Mouse (Mus musculus) forebrain, embryonic 13.5 days (tissue): ENCODE data around the gene Notch1. TPM values are rescaled to one million over a fixed set of nuclear protein-coding genes. Genes with fewer than 3 reads are reported as not detected.
A peak's percentile ranks its signal among the peaks of the same experiment; 100 is the strongest.

Experiments
- ATAC-seq: fragments of 200-750 bp; cut with Nextera tagmentation; 2 replicates; pipeline ENCODE4 v1.8.0; 2017
- H3K27ac ChIP-seq: fragments of 300-500 bp; sonication (generic); 2 replicates; pipeline ENCODE4 v1.5.1; 2015; ENCODE audit warnings: inconsistent platforms, mild to moderate bottlenecking, moderate library complexity
- H3K27me3 ChIP-seq: fragments of 300-500 bp; sonication (generic); 2 replicates; pipeline ENCODE4 v1.6.1; 2015; ENCODE audit warnings: mild to moderate bottlenecking, inconsistent platforms
- H3K36me3 ChIP-seq: fragments of 300-500 bp; sonication (generic); 2 replicates; pipeline ENCODE4 v1.6.1; 2015; ENCODE audit warnings: mild to moderate bottlenecking, inconsistent platforms; ENCODE audit not compliant: poor library complexity, severe bottlenecking
- H3K4me1 ChIP-seq: fragments of 300-500 bp; sonication (generic); 2 replicates; pipeline ENCODE4 v1.6.1; 2015; ENCODE audit warnings: inconsistent platforms
- H3K4me2 ChIP-seq: fragments of 300-500 bp; sonication (generic); 2 replicates; pipeline ENCODE4 v1.6.1; 2015; ENCODE audit warnings: inconsistent platforms, mild to moderate bottlenecking, moderate library complexity
- H3K4me3 ChIP-seq: fragments of 300-500 bp; sonication (generic); 2 replicates; pipeline ENCODE4 v1.5.1; 2015; ENCODE audit warnings: mild to moderate bottlenecking, inconsistent platforms
- H3K9ac ChIP-seq: fragments of 300-500 bp; sonication (generic); 2 replicates; pipeline ENCODE4 v1.6.1; 2015; ENCODE audit warnings: mild to moderate bottlenecking, inconsistent platforms
- H3K9me3 ChIP-seq: fragments of 300-500 bp; sonication (generic); replicated peaks from 2 replicates; pipeline ENCODE4 v1.6.1; 2016; ENCODE audit warnings: inconsistent platforms
- WGBS: fragments of 180-500 bp; shearing (Covaris S2); methylation state at CpG from one replicate; pipeline ENCODE4 v1.1.7; 2015; 5-methylcytosine and 5-hydroxymethylcytosine counted together
- microRNA-seq: library from miRNA; unstranded; fragments of <30 nt; microRNA quantifications from one replicate; pipeline ENCODE4, GENCODE M21; 2016
- polyA plus RNA-seq: library from polyadenylated mRNA; unstranded; fragments of >200 nt; fragmentation: Nextera tagmentation; extraction: Ambion mirVana; gene quantifications from 2 replicates; pipeline ENCODE4 v1.2.1, GENCODE M21; 2015

Notch1 gene
- polyA plus RNA-seq, 1 experiment from 2014 or later = 28.1 TPM

- peaks cover 48% of the 10 kb centered on the region for H3K36me3 ChIP-seq
- peak within 1 kb of the TSS; percentile 93 for H3K4me3 ChIP-seq
- H3K4me1 ChIP-seq = peaks cover 41% of the 10 kb centered on the region
- no peaks in the 10 kb centered on the region for H3K9me3 ChIP-seq
- ATAC-seq = peak; percentile 95
- WGBS = under 1% methylated on average over 57 of the region's 57 CpGs
- H3K27me3 ChIP-seq = no peaks in the 10 kb centered on the region
- H3K4me2 ChIP-seq = peak within 1 kb of the TSS; percentile 91
- H3K9ac ChIP-seq = peak within 1 kb of the TSS; percentile 94
- H3K27ac ChIP-seq = peak within 1 kb of the TSS; percentile 48
Observed at GRCm38 (mm10) chr2:26408515-26409356, 107.7 kb downstream of the Notch1 start, which contains the start of gene Inpp5e. TSS of gene Inpp5e (minus strand) at chr2:26409203.

Small RNAs within 50 kb of the gene (microRNA-seq; reads per million reads assigned to microRNA genes)
- 1.3 reads per million for gene Mir6996

Other genes starting within 250 kb of the Notch1 start
- 0.18 and 0.35 TPM in 2 replicates for gene Ccdc187, start 222.1 kb downstream of the Notch1 start, polyA plus RNA-seq
- gene Gpsm1, start 201.1 kb downstream of the Notch1 start, polyA plus RNA-seq = 97.7 and 120 TPM in 2 replicates
- gene Dnlz, start 164.6 kb downstream of the Notch1 start, polyA plus RNA-seq = 31.1 and 32.2 TPM in 2 replicates
- gene Card9, start 155.7 kb downstream of the Notch1 start, polyA plus RNA-seq = 0.72 and 2.0 TPM in 2 replicates
- gene Snapc4, start 136.0 kb downstream of the Notch1 start, polyA plus RNA-seq = 25.1 and 30.9 TPM in 2 replicates
- gene Entr1, start 127.3 kb downstream of the Notch1 start, polyA plus RNA-seq = 156 and 164 TPM in 2 replicates
- 103 and 111 TPM in 2 replicates for gene Pmpca, start 127.3 kb downstream of the Notch1 start, polyA plus RNA-seq
- gene Inpp5e, start 107.5 kb downstream of the Notch1 start, polyA plus RNA-seq = 18.9 and 19.8 TPM in 2 replicates
- 16.9 and 22.5 TPM in 2 replicates for gene Sec16a, start 71.4 kb downstream of the Notch1 start, polyA plus RNA-seq
- 50.2 and 55.8 TPM in 2 replicates for gene Egfl7, start 63.4 kb upstream of the Notch1 start, polyA plus RNA-seq
- gene Gm20532, start 70.0 kb upstream of the Notch1 start, polyA plus RNA-seq = not detected in 2 replicates
- 2.5 and 3.6 TPM in 2 replicates for gene Agpat2, start 87.8 kb upstream of the Notch1 start, polyA plus RNA-seq
- gene Fam69b, start 111.8 kb upstream of the Notch1 start, polyA plus RNA-seq = 81.9 and 89.4 TPM in 2 replicates
- gene Lcn4, start 154.6 kb upstream of the Notch1 start, polyA plus RNA-seq = not detected in 2 replicates